Mouse (Mus musculus) stomach, embryonic 14.5 days (tissue): Measurements from ENCODE around the gene Mymx. TPM values are rescaled to one million over a fixed set of nuclear protein-coding genes. Genes with fewer than 3 reads are reported as not detected.

ENCODE experiments used
- ATAC-seq: fragments of 200-750 bp; cut with Nextera tagmentation; 2 replicates; pipeline ENCODE4 v1.8.0; 2017; ENCODE audit warnings: low read depth, moderate TSS enrichment; ENCODE audit not compliant: insufficient number of reproducible peaks, insufficient read depth, low FRiP score
- H3K27ac ChIP-seq: fragments of 300-500 bp; sonication (generic); 2 replicates; pipeline ENCODE4 v1.5.1; 2014; ENCODE audit warnings: mild to moderate bottlenecking, low read length, moderate library complexity, mixed read lengths
- H3K27me3 ChIP-seq: fragments of 300-500 bp; sonication (generic); 2 replicates; pipeline ENCODE4 v1.6.1; 2014; ENCODE audit warnings: low read length, control low read depth, mixed read lengths; ENCODE audit not compliant: control insufficient read depth, insufficient read depth
- H3K36me3 ChIP-seq: fragments of 300-500 bp; sonication (generic); 2 replicates; pipeline ENCODE4 v1.6.1; 2014; ENCODE audit warnings: mild to moderate bottlenecking, control low read depth, low read length, moderate library complexity, mixed read lengths; ENCODE audit not compliant: control insufficient read depth, insufficient read depth
- H3K4me1 ChIP-seq: fragments of 300-500 bp; sonication (generic); 2 replicates; pipeline ENCODE4 v1.6.1; 2014; ENCODE audit warnings: low read length, control low read depth, mixed read lengths; ENCODE audit not compliant: control insufficient read depth, insufficient read depth
- H3K4me2 ChIP-seq: fragments of 300-500 bp; sonication (generic); replicated peaks from 2 replicates; pipeline ENCODE4 v1.6.1; 2014; ENCODE audit warnings: low read depth, low read length, control low read depth
- H3K4me3 ChIP-seq: fragments of 300-500 bp; sonication (generic); 2 replicates; pipeline ENCODE4 v1.5.1; 2014; ENCODE audit warnings: low read depth, low read length, control low read depth
- H3K9ac ChIP-seq: fragments of 300-500 bp; sonication (generic); replicated peaks from 2 replicates; pipeline ENCODE4 v1.6.1; 2014; ENCODE audit warnings: low read depth, mild to moderate bottlenecking, control low read depth, low read length, moderate library complexity, mixed read lengths
- H3K9me3 ChIP-seq: fragments of 300-500 bp; sonication (generic); 2 replicates; pipeline ENCODE4 v1.6.1; 2016; ENCODE audit warnings: low read depth, low read length, control low read depth; ENCODE audit not compliant: control insufficient read depth
- WGBS: fragments of 180-500 bp; shearing (Covaris S2); extraction: QIAGEN DNeasy Blood & Tissue Kit; methylation state at CpG from one replicate; pipeline ENCODE4 v1.1.7; 2014; 5-methylcytosine and 5-hydroxymethylcytosine counted together
- polyA plus RNA-seq: library from polyadenylated mRNA; unstranded; fragments of >200 nt; fragmentation: Nextera tagmentation; extraction: Ambion mirVana; gene quantifications from 2 replicates; pipeline ENCODE4 v1.2.1, GENCODE M21; 2014

The Mymx gene
- polyA plus RNA-seq, 1 experiment from 2014 or later = 0.36 TPM

DNA sequence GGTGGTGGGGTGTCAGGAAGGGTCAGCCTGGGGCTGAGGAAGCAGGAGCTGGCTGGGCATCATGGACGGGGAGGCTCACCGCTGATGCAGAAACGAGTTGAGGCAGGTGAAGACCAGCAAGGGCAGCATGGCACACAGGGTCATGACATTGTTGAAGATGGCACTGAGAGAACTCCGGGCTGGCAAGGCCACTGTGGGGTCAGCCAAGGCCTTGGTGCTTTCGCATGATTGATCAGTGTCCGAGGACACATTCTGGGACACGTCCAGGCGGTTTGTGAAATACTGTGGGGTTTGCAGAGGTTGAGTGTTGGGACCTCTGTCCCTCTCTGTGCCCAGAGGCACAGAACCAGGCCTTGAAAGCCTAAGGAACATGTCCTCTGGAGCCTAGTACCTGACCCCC is 12.1 kb downstream of the Mymx start:
- Histone ChIP-seq H3K9me3 (no peaks in the 10 kb centered on the region), H3K4me2 (no peak overlapping the region), H3K9ac (no peak overlapping the region), H3K4me1 (peaks cover 42% of the 10 kb centered on the region), H3K27me3 (no peaks in the 10 kb centered on the region), H3K4me3 (no peak overlapping the region), H3K36me3 (no peaks in the 10 kb centered on the region; the same call in 1 of the 2 replicates), H3K27ac (no peak overlapping the region)
- 93% methylated on average over 8 of the region's 8 CpGs for WGBS
- ATAC-seq = no peak

DNA sequence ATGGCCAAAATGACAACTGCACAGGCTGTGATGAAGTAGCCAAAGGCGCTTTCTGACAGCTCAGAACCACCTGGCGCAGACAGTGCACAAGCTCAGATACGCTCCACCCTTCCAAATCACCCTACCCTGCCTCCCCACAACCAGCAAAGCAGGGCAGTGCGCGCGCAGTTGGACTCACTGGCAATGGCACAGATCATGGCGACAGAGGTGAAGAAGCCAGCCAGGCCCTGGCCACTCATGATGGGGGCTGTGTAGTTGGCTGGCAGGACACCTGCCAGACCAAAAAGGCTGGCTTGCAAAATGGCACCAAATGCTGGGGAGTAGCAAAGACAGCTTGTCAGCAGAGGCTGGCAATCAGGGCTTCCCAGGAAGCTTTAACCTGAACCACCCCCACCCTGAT is 12.7 kb downstream of the Mymx start:
- Histone ChIP-seq H3K4me1 (peaks cover 42% of the 10 kb centered on the region), H3K9me3 (no peaks in the 10 kb centered on the region), H3K27ac (no peak overlapping the region), H3K4me2 (no peak overlapping the region), H3K27me3 (no peaks in the 10 kb centered on the region), H3K9ac (no peak overlapping the region), H3K36me3 (no peaks in the 10 kb centered on the region; the same call in 1 of the 2 replicates), H3K4me3 (no peak overlapping the region)
- ATAC-seq = no peak
- WGBS = 97% methylated on average over 7 of the region's 7 CpGs

DNA sequence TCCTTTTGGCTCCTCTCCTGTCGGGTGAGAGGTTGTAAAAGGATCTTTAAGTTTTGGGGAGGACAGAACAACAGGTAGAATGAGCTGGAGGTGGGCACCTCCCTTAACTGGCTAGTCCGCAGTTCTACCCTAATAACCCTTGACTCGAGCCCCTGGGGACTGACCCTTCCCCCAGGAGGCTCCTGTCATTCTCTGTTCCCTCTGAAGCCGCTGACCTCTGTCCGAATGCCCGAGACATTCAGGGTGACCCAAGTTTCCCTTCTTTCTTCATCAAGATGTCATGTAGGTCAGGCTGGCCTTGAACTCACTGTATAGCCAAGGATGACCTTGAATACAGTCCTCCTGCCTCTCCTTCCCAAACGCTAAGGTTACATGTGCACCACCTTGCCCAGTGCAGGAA is 13.5 kb downstream of the Mymx start:
- no peaks in the 10 kb centered on the region for H3K27me3 ChIP-seq
- H3K36me3 ChIP-seq = no peaks in the 10 kb centered on the region; the same call in 1 of the 2 replicates
- peaks cover 37% of the 10 kb centered on the region for H3K4me1 ChIP-seq
- WGBS = 88% methylated on average over 7 of the region's 7 CpGs
- no peak for ATAC-seq
- H3K9ac ChIP-seq = no peak overlapping the region
- no peak overlapping the region for H3K27ac ChIP-seq
- no peaks in the 10 kb centered on the region for H3K9me3 ChIP-seq
- H3K4me3 ChIP-seq = no peak overlapping the region
- H3K4me2 ChIP-seq = no peak overlapping the region

DNA sequence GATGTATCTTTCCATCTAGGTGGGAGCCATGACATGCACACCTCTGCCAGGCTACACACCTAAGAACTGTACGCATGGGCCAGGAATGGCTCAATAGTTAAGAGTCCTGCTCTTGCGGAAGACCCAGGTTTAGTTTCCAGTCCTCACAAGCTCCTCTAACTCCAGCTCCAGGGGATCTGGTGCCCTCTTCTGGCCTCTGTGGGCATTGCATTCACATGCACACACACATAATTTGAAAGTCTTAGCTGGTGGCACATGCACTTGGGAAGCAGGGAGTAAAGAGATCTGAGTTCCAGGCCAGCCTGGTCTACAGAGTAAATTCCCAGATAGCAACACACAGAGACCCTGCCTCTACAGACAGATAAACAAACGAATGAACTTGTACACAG is 15.5 kb downstream of the Mymx start:
- H3K4me1 ChIP-seq = peaks cover 24% of the 10 kb centered on the region

DNA sequence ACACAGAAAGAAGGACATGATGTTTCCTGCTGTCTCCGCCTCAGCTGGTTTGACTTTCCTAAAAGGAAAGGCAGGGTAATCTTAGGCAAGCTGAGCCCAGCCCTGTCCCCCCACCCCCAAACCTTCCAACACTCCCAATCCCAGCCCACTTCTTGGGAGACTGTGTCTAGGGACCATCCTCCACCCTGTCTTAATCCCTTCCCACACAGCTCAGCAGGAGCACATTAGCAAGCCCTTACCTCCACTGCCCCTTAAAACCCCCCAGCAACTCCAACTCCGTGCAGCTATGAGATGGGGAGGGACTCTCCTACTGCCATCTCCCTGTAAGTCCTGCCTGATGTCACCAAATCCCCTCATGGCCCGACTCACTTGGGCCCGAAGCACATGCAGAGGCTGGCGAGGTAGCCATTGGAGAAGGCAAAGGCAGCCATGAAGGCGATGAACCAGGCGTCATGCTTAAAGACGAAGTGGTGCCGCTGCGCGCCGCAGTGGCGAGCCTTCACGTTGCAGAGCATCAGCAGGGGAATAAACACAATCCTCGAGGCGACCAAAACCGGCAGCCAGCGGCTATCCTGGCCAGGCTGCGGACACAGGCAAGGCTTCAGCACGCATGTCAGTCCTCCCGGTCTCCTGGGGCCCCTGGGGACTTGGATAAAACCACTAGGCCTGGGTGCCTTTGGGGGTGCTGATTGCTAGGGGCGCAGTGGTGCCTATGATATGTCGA is 16.0 kb downstream of the Mymx start:
- no peak overlapping the region for H3K9ac ChIP-seq
- peaks cover 28% of the 10 kb centered on the region for H3K4me1 ChIP-seq
- 65% methylated on average over 23 of the region's 23 CpGs for WGBS
- H3K27me3 ChIP-seq = no peaks in the 10 kb centered on the region
- H3K27ac ChIP-seq = peak overlapping the region; percentile 80
- H3K36me3 ChIP-seq = no peaks in the 10 kb centered on the region; the same call in 1 of the 2 replicates
- ATAC-seq = no peak
- no peaks in the 10 kb centered on the region for H3K9me3 ChIP-seq
- no peak overlapping the region for H3K4me2 ChIP-seq
- H3K4me3 ChIP-seq = no peak overlapping the region

More for the DNA sequence above, 15.5 kb downstream of the Mymx start:
- Histone ChIP-seq H3K36me3 (no peaks in the 10 kb centered on the region; the same call in 1 of the 2 replicates), H3K27me3 (no peaks in the 10 kb centered on the region), H3K4me3 (no peak overlapping the region), H3K4me2 (no peak overlapping the region), H3K27ac (peak overlapping the region; percentile 80; the same call in 1 of the 2 replicates), H3K9ac (no peak overlapping the region), H3K9me3 (no peaks in the 10 kb centered on the region)
- WGBS = 95% methylated on average over 3 of the region's 3 CpGs
- no peak for ATAC-seq

DNA sequence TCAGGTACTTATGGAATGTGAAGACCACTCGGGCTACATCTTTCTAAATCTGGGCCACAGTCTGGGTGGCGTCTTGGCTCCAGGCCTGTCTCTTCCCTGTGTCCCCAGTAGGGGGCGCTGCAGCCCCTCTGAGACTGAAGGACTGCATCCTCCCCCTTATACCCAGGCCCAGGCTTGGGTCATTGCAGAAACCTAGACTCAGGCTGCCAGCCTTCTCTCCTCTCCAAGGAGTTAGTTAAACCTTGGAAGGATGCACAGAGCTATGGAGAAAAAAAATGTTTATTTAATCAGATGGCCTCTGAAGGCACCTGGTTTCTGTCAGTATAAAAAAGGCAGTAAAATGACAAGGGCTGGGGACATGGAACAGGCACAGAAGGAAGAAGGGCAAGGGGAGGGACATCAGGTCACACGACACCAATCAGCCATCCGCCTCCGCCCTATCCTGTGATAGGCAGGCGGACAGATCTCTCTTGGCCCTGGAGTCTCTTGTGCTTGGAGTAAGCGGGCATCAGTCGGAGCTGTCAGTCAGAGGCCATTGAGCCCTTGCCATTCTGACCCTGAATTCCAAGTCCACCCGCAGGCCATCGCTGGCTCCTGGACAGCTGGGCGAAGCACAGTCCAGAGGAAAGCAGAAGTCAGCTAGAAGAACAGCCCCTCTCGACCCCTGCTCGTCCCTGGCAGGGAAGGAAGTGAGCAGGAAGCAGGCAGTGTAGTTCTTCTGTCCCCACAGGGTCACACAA is 16.8 kb downstream of the Mymx start:
- Histone ChIP-seq H3K4me3 (no peak overlapping the region), H3K9ac (no peak overlapping the region), H3K27me3 (no peaks in the 10 kb centered on the region), H3K27ac (peak overlapping the region; percentile 80), H3K4me1 (peaks cover 29% of the 10 kb centered on the region), H3K36me3 (no peaks in the 10 kb centered on the region; the same call in 1 of the 2 replicates), H3K4me2 (no peak overlapping the region), H3K9me3 (no peaks in the 10 kb centered on the region)
- WGBS = 29% methylated on average over 14 of the region's 14 CpGs
- ATAC-seq = peak; percentile 60; the same call in 1 of the 2 replicates

DNA sequence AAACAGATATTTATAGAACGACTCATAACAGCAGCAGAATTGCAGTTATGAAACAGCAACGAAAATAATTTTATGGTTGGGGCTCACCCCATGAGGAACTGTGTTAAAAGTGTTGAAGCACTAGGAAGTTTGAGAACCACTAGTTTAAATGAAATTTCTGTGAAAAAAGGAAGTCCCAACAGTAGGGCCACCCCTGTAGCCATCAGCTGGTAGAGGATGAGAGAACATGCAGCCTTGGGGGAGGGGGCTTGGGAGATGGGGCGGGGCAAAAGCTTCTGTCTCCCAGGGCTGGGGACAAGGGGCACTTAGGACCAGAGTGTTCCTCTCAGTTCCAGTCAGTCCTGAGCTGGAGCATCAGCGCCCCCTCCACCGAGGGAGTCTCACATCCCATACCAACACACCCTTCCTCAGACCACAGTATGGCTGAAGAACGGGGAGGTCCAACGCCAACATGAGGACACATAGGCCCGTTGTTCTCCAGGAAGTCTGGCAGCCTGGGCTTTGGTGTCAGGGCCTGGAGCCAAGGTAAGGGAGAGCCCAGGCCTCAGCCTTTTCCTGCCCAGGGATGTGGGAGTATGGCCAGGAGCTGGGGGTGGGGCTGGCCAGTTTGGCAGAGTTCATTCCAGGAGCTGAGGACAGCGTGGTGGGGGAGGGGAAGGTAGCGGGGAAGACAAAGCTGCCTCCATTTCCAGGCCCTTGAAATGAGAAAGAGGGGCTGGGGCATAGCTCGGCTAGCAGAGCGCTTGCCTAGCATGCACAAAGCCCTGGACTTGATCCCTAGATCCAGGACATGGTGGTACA is 17.6 kb downstream of the Mymx start:
- no peak overlapping the region for H3K4me2 ChIP-seq
- no peak overlapping the region for H3K4me3 ChIP-seq
- no peaks in the 10 kb centered on the region; the same call in 1 of the 2 replicates for H3K36me3 ChIP-seq
- peak overlapping the region; percentile 80 for H3K27ac ChIP-seq
- H3K4me1 ChIP-seq = peaks cover 29% of the 10 kb centered on the region
- no peaks in the 10 kb centered on the region for H3K9me3 ChIP-seq
- H3K27me3 ChIP-seq = no peaks in the 10 kb centered on the region
- WGBS = 40% methylated on average over 12 of the region's 12 CpGs
- H3K9ac ChIP-seq = no peak overlapping the region
- ATAC-seq = peak; percentile 10; the same call in 1 of the 2 replicates

DNA sequence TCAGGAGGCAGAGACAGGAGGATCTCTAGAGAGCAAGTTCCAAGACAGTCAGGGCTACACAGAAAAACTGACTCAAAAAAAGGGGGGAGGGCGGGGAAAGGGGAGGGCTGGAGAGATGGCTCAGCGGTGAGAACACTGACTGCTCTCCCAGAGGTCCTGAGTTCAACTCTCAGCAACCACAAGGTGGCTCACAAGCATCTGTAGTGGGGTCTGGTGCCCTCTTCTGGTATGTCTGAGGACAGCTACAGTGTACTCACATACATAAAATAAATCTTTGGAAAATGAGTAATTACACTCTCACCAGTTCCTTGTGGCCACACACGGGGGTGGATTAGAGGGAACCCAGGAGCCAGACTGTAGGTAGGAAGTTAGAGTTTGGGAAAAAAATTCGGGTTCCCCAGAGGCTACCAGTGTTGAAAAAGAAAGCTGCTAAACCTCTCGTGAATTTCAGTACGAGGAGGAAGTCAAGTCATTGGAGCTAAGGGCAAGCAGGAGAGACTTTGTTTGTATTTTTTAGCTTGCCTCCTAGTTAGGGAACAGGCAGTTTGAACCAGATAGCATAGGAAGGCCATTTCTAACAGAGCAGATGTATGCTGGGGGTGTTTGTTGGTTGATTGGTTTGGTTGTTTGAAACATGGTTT is 19.1 kb downstream of the Mymx start:
- no peaks in the 10 kb centered on the region for H3K27me3 ChIP-seq
- no peaks in the 10 kb centered on the region; the same call in 1 of the 2 replicates for H3K36me3 ChIP-seq
- no peak overlapping the region for H3K9ac ChIP-seq
- no peak overlapping the region for H3K4me2 ChIP-seq
- WGBS = 65% methylated on average over 6 of the region's 6 CpGs
- no peak overlapping the region for H3K27ac ChIP-seq
- H3K4me1 ChIP-seq = peaks cover 33% of the 10 kb centered on the region
- H3K9me3 ChIP-seq = no peaks in the 10 kb centered on the region
- H3K4me3 ChIP-seq = no peak overlapping the region
- ATAC-seq = no peak
